Mouse (Mus musculus): ENCODE data around the gene Spata25.
A peak's percentile ranks its signal among the peaks of the same experiment; 100 is the strongest.

The Spata25 gene

DNA sequence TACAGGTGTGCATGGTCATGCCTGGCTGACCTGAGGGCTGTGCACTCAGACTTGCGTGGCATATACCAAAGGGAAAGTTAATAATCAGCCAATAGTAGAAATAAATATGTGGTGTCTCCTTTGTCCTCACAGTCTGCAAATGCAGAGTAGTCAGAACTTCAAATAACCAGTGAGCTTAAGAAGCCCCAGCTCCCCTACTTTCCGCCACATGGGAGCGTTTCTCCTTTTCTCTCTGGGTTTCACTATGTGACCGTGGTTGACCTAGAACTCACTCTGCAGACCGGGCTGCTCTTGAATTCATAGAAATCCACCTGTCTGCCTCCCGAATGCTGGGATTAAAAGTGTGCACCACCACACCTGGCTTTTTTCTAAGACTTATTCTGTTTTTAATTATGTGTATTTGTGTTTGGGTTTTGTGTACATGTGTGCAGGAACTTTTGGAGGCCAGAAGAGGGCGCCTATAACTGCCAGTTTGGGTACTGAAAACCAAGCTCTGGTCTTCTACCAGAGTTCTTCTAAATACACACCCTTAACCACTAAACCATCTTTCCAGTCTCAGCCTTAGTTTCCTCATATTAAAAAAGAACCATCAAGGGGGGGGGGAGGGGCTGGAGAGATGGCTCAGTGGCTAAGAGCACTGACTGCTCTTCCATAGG lies 44.3 kb downstream of the Spata25 start:
- peak; percentile 32 for DNase-seq (ENCODE audit: low read depth, low spot score)

DNA sequence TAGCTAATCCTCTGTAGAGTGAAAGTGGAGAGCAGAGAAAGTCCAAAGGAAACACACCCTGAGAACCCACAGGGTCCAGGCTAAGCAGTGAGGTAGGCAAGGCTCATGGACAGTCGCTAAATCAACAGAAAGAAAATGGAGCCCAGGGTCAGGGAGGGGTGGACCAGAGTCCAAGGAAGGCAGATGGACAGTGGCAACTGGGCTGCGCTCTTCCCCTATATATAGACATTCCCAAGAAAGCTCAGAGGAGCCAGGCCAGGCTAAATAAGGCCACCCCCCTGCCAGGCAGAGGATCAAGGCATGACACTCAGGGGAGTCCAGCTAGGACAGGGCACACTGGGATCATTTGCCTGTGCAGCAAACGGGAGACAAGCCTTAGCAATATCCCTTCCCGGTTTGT lies 46.5 kb downstream of the Spata25 start:
- DNase-seq (ENCODE audit: low read depth, low spot score): no peak

DNA sequence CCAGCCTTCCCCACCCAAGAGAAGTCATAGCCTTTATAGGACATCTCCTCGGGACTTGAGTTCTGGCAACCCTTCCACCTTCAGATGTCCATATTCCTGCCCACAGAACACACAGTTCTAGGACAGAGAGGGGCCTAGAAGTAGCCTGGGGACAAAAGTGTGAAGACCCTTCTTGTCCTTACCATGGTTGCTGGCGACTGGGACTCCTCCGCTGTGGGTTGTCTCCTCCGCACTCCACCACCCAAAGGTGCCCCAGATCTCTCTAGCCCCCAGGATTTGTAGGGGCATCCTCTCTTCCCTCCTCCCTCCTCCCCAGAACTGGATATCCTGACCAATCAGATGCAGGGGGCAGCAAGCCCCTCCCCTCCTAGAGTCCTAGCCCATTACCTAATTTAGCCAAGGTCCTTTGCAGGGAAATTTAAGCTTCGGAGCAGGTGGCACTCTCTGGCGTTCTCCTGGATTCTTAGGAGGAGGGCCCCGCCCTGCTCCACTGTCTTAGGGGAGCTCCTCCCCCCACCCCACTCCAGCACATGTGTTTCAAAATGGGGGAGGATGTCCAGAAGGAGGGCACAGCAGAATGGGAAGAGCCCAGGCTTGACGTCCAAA lies 48.8 kb downstream of the Spata25 start, which contains the start of gene Tnnc2:
TSS of gene Tnnc2 (minus strand) at position 487 of the 606 bp plus-strand sequence.
- DNase-seq (ENCODE audit: low read depth, low spot score): no peak

DNA sequence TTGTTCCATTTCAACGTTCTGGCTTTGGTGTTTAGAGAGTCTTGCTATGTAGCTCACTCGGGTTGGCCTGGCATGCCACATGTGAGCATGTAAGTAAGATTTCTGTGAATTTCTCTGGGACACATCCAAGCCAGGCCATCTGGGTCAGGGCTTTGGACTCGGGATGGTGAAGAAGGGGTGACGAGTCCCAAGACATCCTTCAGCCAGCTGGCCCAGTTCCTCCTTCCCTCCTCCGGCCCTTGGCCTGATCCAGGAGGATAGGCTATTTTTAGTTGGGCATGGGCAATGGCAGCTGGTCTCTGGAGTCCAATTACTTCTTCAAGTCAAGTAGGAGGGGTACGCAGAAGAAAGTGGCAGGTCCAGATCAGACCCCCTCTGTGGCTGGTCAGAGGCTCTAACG lies 49.5 kb downstream of the Spata25 start:
- DNase-seq (ENCODE audit: low read depth, low spot score): no peak

DNA sequence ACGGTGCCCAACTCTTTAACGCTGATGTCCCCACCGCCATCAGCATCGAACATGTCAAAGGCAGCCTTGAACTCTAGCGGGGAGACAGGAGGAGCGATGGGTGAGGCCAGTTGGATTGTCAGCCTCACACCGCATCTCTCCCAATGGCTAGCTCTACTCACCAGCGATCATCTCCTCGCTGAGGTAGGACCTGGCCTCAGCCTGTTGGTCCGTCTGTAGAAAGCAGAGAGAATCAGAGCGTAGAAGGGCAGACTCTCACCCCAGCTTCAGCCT lies 50.4 kb downstream of the Spata25 start:
- DNase-seq (ENCODE audit: low read depth, low spot score): no peak

- DNase-seq (ENCODE audit: low read depth, low spot score): no peak
Observed at GRCm38 (mm10) chr2:164777246-164778014, 50.9 kb downstream of the Spata25 start.

DNA sequence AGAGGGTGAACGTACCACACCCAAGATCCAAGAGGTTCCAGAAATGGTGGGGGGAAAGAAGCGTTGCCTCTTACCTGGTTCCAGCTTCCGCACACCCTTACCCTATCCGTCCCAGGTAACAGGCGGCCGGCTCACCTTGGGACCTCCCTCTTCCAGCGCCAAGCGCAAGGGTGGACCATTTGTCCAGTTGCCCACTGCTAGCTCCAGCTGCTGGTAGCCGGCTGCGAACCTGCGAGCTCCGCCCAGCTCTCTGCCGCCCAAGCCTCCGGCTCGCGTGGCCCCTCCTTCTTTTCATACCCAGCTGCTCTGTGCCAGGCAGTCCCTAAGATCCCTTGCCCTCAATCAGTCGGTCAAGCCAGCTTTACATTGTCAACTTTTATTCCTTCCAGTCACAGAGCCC lies 51.5 kb downstream of the Spata25 start:
- DNase-seq (ENCODE audit: low read depth, low spot score): no peak

Measured in CD4-positive helper T cell, adult 2 months (primary cell).